In the genomic region with DNA sequence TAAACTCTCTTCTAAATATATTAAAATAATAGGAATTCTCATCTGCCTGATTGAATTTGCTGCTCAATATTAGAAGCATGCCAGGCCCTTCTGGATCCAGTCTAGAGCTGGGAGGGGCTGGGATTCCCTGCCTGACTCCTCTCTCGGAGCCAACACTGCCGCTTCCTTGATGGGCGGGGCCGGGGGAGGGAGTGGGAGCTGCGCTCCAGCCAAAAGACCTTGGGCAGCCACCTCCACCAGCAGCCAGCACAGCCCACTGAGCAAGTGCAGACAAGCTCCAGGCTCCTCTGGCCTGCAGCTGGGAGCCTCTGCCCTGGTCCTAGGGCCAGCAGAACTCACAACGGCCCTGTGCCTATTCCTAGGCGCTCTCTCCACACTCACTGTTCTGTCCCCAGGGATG, we compare ENCODE assay signal across 8 mouse cellular contexts.
DNase-seq lines count a peak whose midpoint lies in the region; ATAC-seq lines count a peak whose summit lies in the region.

No protein-coding gene starts in this region.

- H3K4me2 ChIP-seq in forebrain, embryonic 12.5 days: no peak overlapping the region
- H3K4me2 ChIP-seq in hindbrain, embryonic 13.5 days: no peak overlapping the region

- no peaks in the 10 kb centered on the region for H3K9me3 ChIP-seq in forebrain, embryonic 12.5 days
- no peaks in the 10 kb centered on the region for H3K9me3 ChIP-seq in hindbrain, embryonic 13.5 days

- H3K4me1 ChIP-seq in forebrain, embryonic 12.5 days: peaks cover 15% of the 10 kb centered on the region
- H3K4me1 ChIP-seq in hindbrain, embryonic 13.5 days (replicated peaks): peaks cover 19% of the 10 kb centered on the region

- no peak overlapping the region for H3K9ac ChIP-seq in forebrain, embryonic 12.5 days
- no peak overlapping the region for H3K9ac ChIP-seq in hindbrain, embryonic 13.5 days

- H3K27ac ChIP-seq in forebrain, embryonic 12.5 days: 0 out of 2 replicates have a peak overlapping the region, but pooled peaks have one; percentile 50
- no peak overlapping the region for H3K27ac ChIP-seq in hindbrain, embryonic 13.5 days

- WGBS in forebrain, embryonic 12.5 days: 24% methylated on average over 6 of the region's 7 CpGs
- 49% methylated on average over 7 of the region's 7 CpGs for WGBS in hindbrain, embryonic 13.5 days

- peak; percentile 55 for DNase-seq in ovary, postnatal 36 days (ENCODE audit: low spot score)
- DNase-seq in ovary, postnatal 14 days (ENCODE audit: low spot score): no peak
- peak; percentile 62 for DNase-seq in lung, postnatal 10 days
- DNase-seq in left cerebral cortex, adult 9 months (ENCODE audit: low spot score in 2 of 2): no peak
- DNase-seq in left cerebral cortex, adult 8-10 months (ENCODE audit: low spot score in 2 of 2): no peak

- no peaks in the 10 kb centered on the region for H3K36me3 ChIP-seq in forebrain, embryonic 12.5 days (replicated peaks)
- no peaks in the 10 kb centered on the region for H3K36me3 ChIP-seq in hindbrain, embryonic 13.5 days

- no peak overlapping the region for H3K4me3 ChIP-seq in forebrain, embryonic 12.5 days (replicated peaks)
- no peak overlapping the region for H3K4me3 ChIP-seq in hindbrain, embryonic 13.5 days

- H3K27me3 ChIP-seq in forebrain, embryonic 12.5 days: peaks cover 71% of the 10 kb centered on the region
- H3K27me3 ChIP-seq in hindbrain, embryonic 13.5 days: peaks cover 50% of the 10 kb centered on the region

- no peak; the same call in 1 of the 2 replicates for ATAC-seq in forebrain, embryonic 12.5 days (ENCODE audit: low FRiP score)
- peak; percentile 44; the same call in 1 of the 2 replicates for ATAC-seq in hindbrain, embryonic 13.5 days (ENCODE audit: low FRiP score)
- ATAC-seq in erythroid progenitor cell, adult 5-6 weeks (replicated peaks; ENCODE audit: low FRiP score, poor library complexity, severe bottlenecking): no peak

Comparison
In these comparisons a context has a peak if more than half of its experiments do, and no peak if none do; other contexts are left out.
1. DNase-seq: peak in ovary, postnatal 36 days (single experiment) and lung, postnatal 10 days (single experiment); none in ovary, postnatal 14 days (single experiment), left cerebral cortex, adult 9 months (0 of 2) and left cerebral cortex, adult 8-10 months (0 of 2).